Mouse (Mus musculus): ENCODE measurements around the gene Ldhb. TPM values are rescaled to one million over a fixed set of nuclear protein-coding genes. Genes with fewer than 3 reads are reported as not detected.

The Ldhb gene
- polyA plus RNA-seq, 1 experiment = 17.0 TPM

- no peak for TF ChIP-seq POLR2A (IDR thresholded peaks at IDR 0.05; ENCODE audit: borderline replicate concordance, low read depth, low read length)
- no peak for TF ChIP-seq CTCF (IDR thresholded peaks at IDR 0.05; ENCODE audit: low read depth, low read length)
- Histone ChIP-seq H3K27ac (ENCODE audit: insufficient read depth, low read depth, low read length) (no peak overlapping the region), H3K4me1 (ENCODE audit: control insufficient read depth, insufficient read depth, low read length) (no peaks in the 10 kb centered on the region), H3K4me3 (ENCODE audit: insufficient read depth, low read length) (no peak overlapping the region)
Observed at GRCm38 (mm10) chr6:142458010-142458409, 49.7 kb downstream of the Ldhb start.

- H3K27ac ChIP-seq (ENCODE audit: insufficient read depth, low read depth, low read length) = no peak overlapping the region
- no peaks in the 10 kb centered on the region for H3K4me1 ChIP-seq (ENCODE audit: control insufficient read depth, insufficient read depth, low read length)
- no peak overlapping the region for H3K4me3 ChIP-seq (ENCODE audit: insufficient read depth, low read length)
- TF ChIP-seq POLR2A (IDR thresholded peaks at IDR 0.05; ENCODE audit: borderline replicate concordance, low read depth, low read length) (no peak), CTCF (IDR thresholded peaks at IDR 0.05; ENCODE audit: low read depth, low read length) (no peak)
Observed at GRCm38 (mm10) chr6:142455314-142455996, 52.3 kb downstream of the Ldhb start.

- TF ChIP-seq POLR2A (IDR thresholded peaks at IDR 0.05; ENCODE audit: borderline replicate concordance, low read depth, low read length) (no peak), CTCF (IDR thresholded peaks at IDR 0.05; ENCODE audit: low read depth, low read length) (no peak)
- no peak overlapping the region for H3K27ac ChIP-seq (ENCODE audit: insufficient read depth, low read depth, low read length)
- H3K4me1 ChIP-seq (ENCODE audit: control insufficient read depth, insufficient read depth, low read length) = no peaks in the 10 kb centered on the region
- H3K4me3 ChIP-seq (ENCODE audit: insufficient read depth, low read length) = no peak overlapping the region
Observed at GRCm38 (mm10) chr6:142453311-142453710, 54.4 kb downstream of the Ldhb start.

GRCm38 (mm10) chr6:142451381-142451780 lies 56.4 kb downstream of the Ldhb start:
- Histone ChIP-seq H3K4me1 (ENCODE audit: control insufficient read depth, insufficient read depth, low read length) (no peaks in the 10 kb centered on the region), H3K4me3 (ENCODE audit: insufficient read depth, low read length) (no peak overlapping the region), H3K27ac (ENCODE audit: insufficient read depth, low read depth, low read length) (no peak overlapping the region)
- no peak for TF ChIP-seq CTCF (IDR thresholded peaks at IDR 0.05; ENCODE audit: low read depth, low read length)
- TF ChIP-seq POLR2A (IDR thresholded peaks at IDR 0.05; ENCODE audit: borderline replicate concordance, low read depth, low read length) = no peak

Other genes starting within 250 kb of the Ldhb start
- not detected in 2 replicates for gene Iapp, start 209.5 kb downstream of the Ldhb start, polyA plus RNA-seq (2012; ENCODE audit: insufficient read depth, insufficient read length, missing spikeins)
- gene Slco1a5, start 185.0 kb downstream of the Ldhb start, polyA plus RNA-seq (2012; ENCODE audit: insufficient read depth, insufficient read length, missing spikeins) = not detected in 2 replicates
- gene Pyroxd1, start 162.3 kb downstream of the Ldhb start, polyA plus RNA-seq (2012; ENCODE audit: insufficient read depth, insufficient read length, missing spikeins) = 11.1 and 11.9 TPM in 2 replicates
- gene Recql, start 120.9 kb downstream of the Ldhb start, polyA plus RNA-seq (2012; ENCODE audit: insufficient read depth, insufficient read length, missing spikeins) = 24.7 and 32.4 TPM in 2 replicates
- gene Golt1b, start 120.7 kb downstream of the Ldhb start, polyA plus RNA-seq (2012; ENCODE audit: insufficient read depth, insufficient read length, missing spikeins) = 18.9 and 29.6 TPM in 2 replicates
- gene Spx, start 94.5 kb downstream of the Ldhb start, polyA plus RNA-seq (2012; ENCODE audit: insufficient read depth, insufficient read length, missing spikeins) = 0.49 TPM in 1 of 2 replicates, not detected in the other
- not detected in 2 replicates for gene Gys2, start 34.8 kb downstream of the Ldhb start, polyA plus RNA-seq (2012; ENCODE audit: insufficient read depth, insufficient read length, missing spikeins)
- gene Kcnj8, start 63.7 kb upstream of the Ldhb start, polyA plus RNA-seq (2012; ENCODE audit: insufficient read depth, insufficient read length, missing spikeins) = not detected in 2 replicates
- gene Abcc9, start 194.4 kb upstream of the Ldhb start, polyA plus RNA-seq (2012; ENCODE audit: insufficient read depth, insufficient read length, missing spikeins) = not detected in 2 replicates
- 62.1 and 66.9 TPM in 2 replicates for gene Cmas, start 248.7 kb upstream of the Ldhb start, polyA plus RNA-seq (2012; ENCODE audit: insufficient read depth, insufficient read length, missing spikeins)

Data from bone marrow macrophage, adult 2 months (primary cell).